Mouse (Mus musculus) CD8-positive naive resting alpha-beta T cell, adult 2 months (primary cell): ENCODE results near the gene Dnhd1.
A peak's percentile ranks its signal among the peaks of the same experiment; 100 is the strongest.
"Not testable (repeated sequence)": the region's sequence is repeated elsewhere in the genome, so short reads cannot be mapped to it uniquely, and the experiment has no call there.

Experiments used
- DNase-seq, 2 experiments: peaks; one replicate each; pipeline ENCODE4 v3.0.0; 2022; ENCODE audit warnings: low read depth in 2 of 2, low spot score in 2 of 2

Dnhd1 gene

DNA sequence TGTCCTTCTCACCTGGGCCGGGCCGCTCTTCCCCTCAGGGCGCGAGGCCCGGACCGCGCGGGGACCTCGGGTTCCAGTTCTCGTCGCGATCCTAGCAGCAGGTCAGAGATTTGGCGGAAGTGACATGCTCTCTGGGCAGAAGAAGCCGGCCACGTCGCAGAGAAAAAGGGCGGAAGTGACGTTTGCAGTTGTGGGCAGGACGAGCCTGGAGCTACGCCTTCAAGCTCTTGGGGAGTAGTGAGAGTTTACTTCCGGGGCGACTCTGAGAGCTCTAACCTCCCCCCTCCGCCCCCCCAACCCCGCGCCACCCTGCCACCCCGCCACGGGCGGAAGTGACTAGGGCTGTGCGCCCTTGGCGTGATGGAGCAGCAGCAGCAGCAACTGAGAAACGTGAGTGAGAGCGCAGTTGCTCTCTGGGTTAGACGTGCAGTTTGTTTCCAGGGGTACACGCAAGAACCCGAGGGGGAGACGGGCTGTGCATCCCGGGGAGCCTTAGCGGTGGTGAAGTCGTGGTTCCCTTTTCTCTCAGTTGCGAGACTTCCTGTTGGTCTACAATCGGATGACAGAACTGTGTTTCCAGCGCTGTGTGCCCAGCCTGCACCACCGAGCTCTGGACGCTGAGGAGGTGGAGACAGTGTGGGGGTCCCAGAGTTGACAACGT, 10.3 kb upstream of the Dnhd1 start, which contains the start of the genes Arfip2 and Gm45799:
TSS of gene Arfip2 (minus strand) at position 184 of the 661 bp plus-strand sequence.
TSS of gene Gm45799 (plus strand) at position 320 of the 661 bp plus-strand sequence.
- peak; percentile 93 to 94 for DNase-seq

DNA sequence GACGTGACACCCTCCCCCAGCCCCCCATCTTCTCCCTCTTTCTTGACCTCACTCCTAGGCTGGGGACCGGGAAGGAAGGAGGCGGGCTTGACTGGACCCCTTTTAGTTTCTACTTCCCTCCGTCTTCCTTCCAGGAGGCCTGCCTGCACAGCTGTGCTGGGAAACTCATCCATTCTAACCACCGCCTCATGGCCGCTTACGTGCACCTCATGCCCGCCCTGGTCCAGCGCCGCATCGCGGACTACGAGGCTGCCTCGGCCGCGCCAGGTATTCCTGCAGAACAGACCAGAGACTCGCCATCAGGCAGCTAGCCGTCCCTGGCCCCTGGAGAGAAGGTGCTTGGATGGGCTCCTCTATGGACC, 9.8 kb upstream of the Dnhd1 start:
- no peak for DNase-seq

DNA sequence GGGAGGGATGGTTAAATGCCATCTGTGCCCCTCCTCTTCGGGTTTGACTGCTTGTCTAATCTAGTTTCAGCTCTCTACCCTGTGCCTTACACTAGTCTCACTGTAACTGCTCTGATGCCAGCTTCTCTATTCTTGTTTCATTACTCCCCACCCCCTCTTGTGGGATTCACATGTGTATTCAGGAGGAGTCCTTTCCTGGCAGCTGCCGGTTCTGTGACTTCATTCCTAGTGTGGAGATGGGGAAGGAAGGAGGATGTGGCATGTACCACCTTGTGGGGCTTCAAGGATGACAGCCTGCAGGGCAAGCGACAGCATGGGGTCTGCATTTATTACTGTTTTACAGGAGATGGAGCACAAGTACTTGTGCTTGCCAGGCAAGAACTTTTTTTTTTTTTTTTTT, 8.7 kb upstream of the Dnhd1 start:
- no peak for DNase-seq

DNA sequence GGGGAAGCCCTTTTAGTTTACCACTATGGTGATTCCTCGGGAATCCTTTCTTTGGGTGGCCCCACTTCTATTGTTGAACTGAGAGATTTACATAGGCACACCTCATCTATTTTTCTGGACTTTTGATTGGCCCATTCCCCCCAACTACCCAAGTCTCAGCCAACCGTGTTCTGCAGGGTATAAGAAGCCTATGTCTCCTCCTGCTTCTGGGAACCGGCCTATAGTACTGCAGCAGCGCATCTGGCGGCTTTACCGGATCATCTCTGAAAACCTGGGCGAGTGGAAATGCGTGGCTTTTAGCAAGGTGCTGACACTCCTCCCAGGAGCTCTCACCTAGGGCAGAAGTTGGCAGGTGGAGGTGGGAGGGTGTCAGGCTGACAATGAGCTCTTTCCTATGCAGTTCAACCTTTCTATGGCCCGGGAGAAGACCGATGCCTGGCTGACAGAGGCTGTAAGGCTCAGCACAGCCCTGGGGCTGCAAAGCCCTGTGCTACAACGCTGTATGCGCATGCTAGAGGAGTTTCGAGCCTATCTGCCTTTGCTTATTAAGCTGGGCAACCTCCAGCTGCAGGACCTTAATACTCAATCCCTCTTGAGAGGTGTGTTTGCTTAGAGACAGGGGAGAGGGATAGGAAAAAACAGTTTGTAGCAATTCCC, 35.0 kb downstream of the Dnhd1 start:
- DNase-seq: no peak

DNA sequence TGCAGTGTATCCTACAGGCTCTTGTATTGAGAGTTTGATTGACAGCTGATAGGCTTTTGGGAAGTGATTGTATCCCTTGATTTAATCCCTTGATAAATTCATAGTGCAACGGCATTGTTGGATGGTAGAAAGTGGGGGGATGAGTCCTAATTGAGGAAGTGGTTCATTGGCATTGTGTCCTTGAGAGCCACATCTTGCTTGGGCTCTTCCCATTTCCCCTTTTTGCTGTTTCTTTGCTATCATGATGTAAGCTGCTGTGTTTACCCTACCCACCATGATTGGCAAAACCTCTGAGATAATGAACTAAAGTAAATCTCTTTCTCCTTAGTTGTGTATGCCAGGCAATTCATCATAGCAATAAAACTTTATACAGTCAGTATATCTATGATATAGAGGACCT, 40.2 kb downstream of the Dnhd1 start:
- DNase-seq: no peak

DNA sequence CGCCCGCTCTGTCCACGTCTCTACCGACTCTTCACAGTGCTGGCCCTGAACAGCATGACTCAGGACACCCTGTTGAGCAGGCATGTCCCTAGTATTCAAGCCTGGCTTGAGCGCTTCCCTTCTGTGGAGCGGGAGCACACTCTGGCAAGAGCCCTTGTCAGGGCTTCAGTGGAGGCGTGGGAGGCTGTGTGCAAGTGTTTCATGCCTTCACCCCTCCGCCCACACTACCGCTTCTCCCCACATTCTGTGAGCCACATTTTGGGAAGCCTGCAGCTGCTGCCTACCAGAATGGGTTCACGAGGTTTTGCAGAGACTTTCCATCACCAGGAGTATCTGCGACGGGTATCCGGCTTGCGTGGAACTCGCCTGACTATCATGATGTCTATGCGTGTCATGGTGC, 52.6 kb downstream of the Dnhd1 start:
- DNase-seq: no peak

DNA sequence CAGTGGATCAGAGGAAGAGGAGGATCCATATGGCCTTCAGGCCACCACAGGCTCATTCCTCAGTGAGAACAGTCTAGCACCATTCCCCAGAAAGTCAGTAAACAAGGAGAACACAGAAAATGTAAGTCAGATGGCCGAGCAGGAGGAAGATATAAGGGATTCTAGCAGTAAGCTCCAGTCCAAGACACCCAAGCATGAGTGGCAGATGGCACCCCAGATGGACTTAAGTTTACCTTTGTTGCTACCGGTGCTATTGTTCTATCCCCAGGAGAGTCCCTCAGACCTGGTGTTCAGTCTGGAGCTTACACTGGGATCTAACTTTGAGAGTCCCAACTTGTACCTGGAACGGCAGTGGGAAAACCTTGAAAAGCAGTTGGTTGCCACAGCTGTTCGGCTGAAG, 53.2 kb downstream of the Dnhd1 start:
- no peak for DNase-seq

DNA sequence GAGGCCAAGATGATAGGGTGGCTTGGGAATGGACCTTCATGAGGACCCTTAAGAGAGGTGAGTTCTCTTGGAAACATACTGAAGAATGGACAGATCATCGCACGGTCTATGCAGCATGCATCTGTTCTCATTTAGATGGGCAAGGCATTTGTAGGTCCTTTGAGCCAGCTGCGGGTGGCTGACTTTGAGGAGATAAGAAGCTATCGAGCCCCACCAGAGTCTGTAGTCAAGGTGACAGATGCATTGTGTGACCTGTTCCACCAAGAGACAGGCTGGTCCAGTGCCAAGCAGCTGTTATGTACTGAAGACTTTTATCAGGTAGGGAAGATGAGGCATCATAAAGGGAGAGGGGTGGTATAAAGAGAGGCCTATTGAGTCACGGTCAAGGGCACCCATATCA, 58.1 kb downstream of the Dnhd1 start:
- DNase-seq: no peak

DNA sequence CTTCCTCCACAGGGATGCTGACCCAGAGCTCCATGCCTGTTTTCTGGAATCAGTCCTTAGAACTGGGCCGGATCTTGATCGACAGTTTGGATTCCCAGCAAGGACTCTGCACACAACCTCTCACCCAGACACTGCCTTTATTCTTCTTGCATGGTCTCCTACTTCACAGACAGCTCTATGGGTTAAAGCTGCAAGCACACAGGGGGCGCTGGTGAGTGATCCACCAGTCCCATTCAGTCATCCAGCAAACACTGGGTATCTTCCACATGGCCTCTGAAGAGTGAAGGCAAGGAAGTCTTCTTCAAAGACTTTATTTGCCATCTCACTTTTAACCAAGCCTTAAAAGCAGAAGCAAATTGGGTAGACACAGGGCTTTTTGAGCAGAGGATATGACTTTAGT, 64.7 kb downstream of the Dnhd1 start:
- no peak for DNase-seq

DNA sequence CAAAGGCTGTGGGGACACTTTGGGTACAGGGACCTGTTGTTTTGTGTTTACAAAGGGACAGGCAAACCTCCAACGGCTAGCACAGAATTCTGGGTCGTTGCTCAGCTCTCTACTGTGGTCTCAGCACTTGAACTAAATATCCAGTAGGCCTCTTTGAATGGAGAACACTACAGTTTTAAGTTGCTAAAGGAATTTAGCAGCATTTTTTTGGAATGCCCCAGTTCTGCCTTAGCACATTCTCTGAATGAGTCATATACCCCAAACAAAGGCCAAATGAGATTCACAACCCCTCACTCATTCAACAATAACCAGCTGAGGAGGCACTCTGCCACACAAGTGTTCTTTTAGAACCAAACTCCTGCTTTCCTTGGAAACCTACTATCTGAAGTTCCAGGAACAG, 71.3 kb downstream of the Dnhd1 start:
- no peak for DNase-seq

DNA sequence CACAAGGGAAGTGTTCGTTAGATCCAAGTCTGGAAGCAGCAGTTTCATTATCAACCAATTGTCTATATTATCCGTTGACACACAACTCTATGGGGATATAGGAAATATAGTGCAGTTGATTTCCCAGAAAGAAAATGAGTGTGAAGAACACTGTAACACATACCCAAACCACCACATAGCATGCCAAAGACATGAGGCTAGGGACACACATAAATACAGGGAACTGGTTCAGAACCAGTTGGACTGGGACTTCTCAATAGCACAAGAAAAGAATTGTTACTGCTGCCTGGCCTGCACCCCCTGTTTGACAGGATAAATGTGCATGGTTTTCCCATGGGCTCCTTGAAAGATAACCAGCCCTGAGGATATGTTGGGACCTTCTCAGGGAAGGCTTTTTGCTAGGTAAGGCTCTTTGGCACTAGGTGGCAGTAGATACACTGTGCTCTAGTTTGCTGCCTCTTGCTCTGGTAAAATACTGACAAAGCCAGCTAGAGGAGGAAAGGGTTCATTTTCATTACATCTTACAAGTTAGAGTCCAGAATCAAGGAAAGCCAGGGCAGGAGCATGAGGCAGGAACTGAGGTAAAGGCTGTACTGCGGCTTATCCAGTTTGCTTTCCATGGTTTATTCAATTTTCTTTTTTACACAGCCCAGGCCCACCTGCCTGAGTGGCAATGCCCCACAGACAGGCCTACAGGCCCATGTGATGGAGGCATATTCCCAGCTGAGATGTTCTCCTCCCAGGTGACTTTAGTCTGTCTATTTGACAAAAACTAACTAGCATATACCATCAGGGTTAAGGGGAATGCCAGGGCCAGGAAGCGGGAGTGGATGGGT, 75.7 kb downstream of the Dnhd1 start:
- peak; percentile 30 to 34 for DNase-seq

DNA sequence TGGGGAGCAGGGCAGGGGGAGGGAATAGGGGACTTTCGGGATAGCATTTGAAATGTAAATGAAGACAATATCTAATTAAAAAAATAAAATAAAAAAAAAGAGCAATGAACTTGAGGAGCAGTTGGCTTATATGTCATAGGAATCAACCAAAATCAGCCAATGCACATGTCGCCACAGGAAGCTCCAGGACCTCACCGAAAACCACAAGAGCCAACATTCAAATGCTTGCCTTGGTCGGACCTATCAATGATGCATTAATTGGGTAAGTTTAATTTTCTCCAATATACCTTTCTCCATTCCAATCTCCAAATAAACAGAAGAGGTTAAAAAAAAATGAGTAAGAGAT, 76.3 kb downstream of the Dnhd1 start:
- no peak for DNase-seq

DNA sequence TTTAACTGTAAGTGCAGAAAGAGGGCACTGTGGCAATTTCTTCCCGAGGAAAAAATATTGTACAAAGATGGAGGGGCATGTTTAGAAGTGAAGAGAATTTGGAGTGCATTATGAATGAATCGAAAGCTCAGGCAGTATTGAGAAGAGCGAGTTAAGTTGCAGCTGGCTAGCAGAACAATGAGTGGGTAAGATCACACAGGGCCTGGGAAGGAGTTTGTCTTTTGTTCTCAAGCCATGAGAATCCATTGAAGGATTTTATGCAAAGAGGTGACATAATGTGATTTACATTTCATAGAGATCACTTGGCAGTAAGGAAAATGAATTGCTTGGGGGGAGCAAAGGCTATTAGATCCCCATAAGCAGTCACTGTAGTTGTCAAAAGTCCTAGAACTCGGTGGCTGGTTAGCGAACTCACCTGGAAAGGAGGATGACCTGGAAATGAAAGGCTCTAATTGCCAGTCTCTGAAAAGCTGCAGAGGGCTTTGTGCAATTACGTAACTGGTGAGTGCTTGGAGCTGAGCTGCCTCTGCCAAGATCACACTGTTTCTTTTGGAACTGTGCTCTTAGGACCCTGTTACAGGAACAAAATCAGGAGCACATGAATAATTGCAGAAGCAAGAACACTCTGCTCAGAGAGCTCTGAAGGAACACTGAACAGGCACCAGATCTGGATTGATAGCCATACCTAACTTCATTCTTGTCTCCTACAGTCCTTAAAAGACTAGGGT, 78.2 kb downstream of the Dnhd1 start:
- no peak for DNase-seq

DNA sequence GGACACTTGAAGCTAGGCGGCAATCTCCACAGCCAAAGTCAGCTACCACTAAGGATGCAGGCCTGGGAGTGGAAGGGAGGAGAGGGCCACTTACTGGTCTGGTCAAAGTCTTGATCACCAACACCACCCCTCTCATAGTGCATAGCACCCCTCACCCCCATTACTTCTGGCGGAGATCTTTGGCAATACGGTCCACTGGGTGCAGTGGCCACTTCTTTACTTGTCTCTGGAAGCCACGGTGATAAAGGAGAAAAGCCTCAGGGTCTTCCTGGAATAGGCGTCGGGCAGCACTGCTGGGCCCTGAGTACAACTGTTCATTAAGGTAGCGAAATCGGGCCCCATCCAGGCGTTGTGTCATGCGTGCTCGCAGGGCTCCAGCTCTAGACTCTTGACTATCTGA, 83.2 kb downstream of the Dnhd1 start:
- DNase-seq: no peak

DNA sequence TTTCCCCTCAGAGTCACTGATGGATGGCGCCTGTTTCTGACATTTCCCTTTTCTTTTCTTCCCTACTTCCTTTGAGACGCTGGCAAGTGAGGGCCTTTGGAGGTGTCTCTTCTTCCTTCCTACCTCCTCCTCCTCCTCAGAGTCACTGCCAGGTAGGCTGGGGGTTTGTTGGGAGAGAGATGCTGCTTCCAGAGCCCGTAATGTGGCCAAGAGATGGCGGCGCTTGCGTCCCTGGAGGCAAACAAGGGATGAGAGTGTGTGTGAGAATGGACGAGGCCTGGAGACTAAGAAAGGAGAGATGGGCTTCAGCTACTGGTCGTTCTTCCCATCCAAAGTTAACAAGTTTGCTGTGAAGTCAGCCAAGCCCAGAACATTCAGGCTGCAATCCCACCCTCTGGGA, 84.2 kb downstream of the Dnhd1 start:
- DNase-seq: no peak

DNA sequence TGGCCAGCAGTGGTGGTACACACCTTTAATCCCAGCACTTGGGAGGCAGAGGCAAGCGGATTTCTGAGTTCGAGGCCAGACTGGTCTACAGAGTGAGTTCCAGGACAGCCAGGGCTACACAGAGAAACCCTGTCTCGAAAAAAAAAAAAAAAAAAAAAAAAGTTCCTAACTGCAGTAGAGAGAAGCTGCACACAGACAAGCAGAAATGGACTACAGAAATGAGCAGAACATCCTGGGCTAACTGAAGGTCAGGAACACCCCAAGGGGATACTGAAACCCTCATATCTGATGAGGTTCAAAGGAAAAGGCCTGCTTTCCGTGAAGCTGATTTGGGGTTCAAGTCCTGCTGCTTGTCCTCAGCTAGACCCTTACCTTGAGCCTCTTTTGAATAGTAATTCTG, 84.8 kb downstream of the Dnhd1 start:
- DNase-seq: not testable (repeated sequence)

DNA sequence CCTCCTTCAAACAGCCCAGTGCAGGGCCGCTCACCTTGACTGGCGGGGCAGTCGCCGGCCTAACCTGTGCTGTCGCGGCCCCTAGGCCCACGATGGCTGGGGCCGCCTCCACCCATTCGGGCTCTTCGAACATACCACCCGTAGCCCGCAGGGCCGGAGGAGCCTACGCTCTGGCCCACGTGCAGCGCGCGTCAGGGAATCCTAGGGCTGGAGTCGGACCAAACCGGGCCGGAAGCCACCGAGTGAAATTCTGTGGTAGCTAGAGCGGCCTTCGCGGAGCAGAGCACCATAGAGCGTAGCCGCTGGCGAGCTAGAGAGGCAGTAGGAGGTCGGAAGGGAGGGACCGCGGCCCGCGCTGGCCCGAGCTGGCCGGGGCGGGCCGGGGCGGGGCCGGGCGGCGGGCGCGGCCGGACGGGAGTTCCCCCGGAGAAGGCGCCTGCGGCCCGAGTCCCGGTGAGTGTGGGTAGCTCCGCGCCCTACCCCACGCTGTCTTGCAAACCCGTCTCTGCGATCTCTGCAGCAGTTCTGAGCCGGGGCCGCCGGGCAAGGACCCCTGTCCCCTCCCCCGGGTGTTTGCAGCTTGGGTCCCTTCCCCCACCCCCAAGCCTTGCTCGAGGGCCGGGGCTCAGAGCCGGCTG, 85.8 kb downstream of the Dnhd1 start, which contains the start of gene Ilk:
TSS of gene Ilk (plus strand) at position 329 of the 638 bp plus-strand sequence.
- DNase-seq: peak; percentile 78 to 79

DNA sequence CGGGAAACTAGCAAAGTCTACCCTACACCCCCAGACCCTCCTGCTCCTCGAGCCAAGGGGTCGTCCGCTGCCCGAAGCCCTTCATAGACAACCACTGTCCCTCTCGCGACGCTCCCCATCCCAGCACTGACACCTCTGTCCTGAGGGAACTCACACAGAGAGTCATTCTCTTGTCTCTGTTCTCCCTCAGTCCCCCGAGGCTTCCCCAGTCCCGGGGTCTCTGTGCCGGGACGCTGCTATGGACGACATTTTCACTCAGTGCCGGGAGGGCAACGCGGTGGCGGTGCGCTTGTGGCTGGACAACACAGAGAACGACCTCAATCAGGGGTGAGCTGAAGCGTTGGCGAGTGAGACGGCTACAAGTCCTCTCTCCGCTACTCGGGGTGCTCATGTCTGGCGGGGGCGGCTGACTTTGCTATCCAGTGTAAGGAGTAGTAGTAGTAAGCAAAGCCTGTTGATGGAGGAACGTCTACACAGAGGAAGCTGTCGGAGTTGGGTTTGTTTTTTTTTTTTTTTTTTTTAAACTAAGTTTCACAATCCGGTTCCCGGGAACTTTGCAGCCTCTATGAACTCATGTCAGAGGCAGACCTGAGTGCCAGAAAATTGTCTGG, 86.4 kb downstream of the Dnhd1 start, which contains the start of gene Rrp8:
TSS of gene Rrp8 (minus strand) at position 475 of the 611 bp plus-strand sequence.
- DNase-seq: peak; percentile 18 to 28

DNA sequence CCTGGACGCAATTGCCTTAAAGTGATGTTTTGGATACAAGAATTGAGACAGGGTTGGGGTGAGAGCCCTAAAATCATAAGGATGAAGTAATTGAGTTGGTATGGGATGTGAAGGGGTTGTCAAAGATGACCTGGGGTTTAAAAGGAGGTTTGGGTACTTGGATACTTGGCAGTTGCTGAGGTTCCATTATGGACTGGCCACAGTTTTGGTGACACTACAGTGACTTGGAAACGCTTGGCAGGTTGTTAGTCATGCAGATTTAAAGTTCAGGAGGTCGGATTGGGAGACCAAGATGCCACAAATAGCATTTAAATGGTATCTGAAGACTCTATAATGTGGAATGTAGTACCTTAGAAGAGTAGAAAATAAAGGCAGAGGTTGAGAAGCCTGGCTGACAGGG, 87.0 kb downstream of the Dnhd1 start:
- DNase-seq: no peak

DNA sequence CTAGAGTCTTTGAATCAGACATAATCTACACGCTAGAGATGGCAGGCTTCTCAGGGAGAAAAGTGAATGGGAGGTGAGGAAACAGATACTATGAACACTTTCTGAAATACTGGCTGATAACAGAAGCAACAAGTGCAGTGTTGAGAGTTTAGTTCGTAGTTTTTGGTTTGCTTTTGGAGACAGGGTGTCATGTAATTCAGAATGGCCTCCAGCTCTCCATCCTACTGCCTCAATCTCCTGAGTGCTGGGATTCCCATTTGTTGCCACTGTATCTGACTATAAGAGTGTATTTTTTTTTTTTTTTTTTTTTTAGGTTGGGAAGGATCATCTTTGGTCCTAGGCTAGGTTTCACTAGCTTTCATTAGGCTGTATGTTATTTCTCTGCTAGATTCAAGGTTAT, 87.7 kb downstream of the Dnhd1 start:
- DNase-seq: no peak
